Mouse (Mus musculus): ENCODE data around the gene Mid1.

DNA sequence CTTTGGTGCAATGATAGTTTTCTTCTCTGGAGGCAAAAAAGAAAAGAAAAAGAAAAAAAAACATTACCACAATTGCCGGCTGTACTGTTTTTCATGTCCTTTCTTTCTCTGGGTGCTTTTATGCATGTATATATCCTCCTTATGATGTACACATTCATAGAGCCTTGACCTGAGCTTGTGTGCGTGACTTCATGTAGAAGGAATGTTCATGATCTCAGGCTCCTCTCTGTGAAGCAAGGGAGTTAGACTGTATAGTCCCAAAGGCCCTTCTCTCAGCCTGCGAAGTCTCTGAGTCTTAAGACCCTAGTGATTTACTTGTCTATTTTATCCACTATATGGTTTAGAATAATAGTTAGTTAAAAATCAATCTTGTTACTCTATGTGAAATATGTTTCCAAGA, 73.0 kb downstream of the Mid1 start:
- TF ChIP-seq CTCF (IDR thresholded peaks at IDR 0.05; ENCODE audit: low read depth) (no peak), EP300 (optimal IDR thresholded peaks at IDR 0.05) (no peak)

Data from stomach, postnatal 0 days (tissue).